Mouse (Mus musculus): ENCODE measurements around the gene Cux2. TPM values are rescaled to one million over a fixed set of nuclear protein-coding genes. Genes with fewer than 3 reads are reported as not detected.

The Cux2 gene
- polyA plus RNA-seq, 1 experiment from 2014 or later: 3.6 TPM

DNA sequence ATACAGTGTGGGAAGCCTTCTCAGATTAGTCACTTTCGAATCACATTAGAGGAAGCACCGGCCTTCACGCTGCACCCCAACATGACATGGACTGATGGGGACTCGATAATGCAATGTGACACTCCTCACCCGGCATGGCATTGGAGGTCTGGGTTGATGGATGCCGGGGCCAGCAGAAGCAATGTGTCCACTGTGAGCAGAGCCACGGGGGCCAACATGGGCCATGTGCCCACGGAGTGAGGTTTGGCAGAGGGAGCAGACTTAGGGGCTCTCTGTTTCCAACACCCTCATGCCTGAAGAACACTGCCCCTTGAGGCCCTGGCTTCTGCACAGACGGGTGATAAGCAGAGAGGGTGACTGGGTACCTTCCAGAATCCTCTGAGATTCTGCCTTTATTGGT, 91.4 kb downstream of the Cux2 start:
- no peak overlapping the region for H3K9ac ChIP-seq
- no peak overlapping the region for H3K4me3 ChIP-seq
- H3K4me1 ChIP-seq: peaks cover 36% of the 10 kb centered on the region
- ATAC-seq (ENCODE audit: borderline replicate concordance, extremely low read depth, low FRiP score, low TSS enrichment): no peak
- no peaks in the 10 kb centered on the region for H3K9me3 ChIP-seq
- no peaks in the 10 kb centered on the region for H3K36me3 ChIP-seq
- WGBS: 47% methylated on average over 9 of the region's 9 CpGs
- no peaks in the 10 kb centered on the region; the same call in 1 of the 2 replicates for H3K27me3 ChIP-seq
- no peak overlapping the region for H3K4me2 ChIP-seq
- no peak overlapping the region for H3K27ac ChIP-seq

DNA sequence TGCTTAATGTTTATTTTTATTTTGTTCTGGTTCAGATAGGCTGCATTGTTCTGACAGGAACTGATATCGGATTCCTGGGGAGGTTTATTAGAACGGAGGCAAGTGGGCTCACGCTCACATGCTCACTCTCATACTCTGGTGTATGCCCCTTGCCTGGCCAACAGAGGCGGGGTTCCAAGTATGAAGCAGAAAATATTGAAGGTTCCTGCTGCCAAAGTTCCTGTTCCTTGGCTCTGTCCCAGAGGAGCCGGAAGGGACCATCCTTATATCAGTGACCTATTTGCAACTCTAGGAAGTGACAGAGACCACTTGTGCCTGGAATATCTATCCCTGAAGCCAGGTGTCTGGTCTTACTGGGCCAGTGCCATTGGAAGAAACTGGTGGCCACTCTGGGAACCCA, 94.1 kb downstream of the Cux2 start:
- H3K4me2 ChIP-seq: no peak overlapping the region
- H3K27me3 ChIP-seq: no peaks in the 10 kb centered on the region; the same call in 1 of the 2 replicates
- no peak overlapping the region for H3K27ac ChIP-seq
- H3K9ac ChIP-seq: no peak overlapping the region
- no peaks in the 10 kb centered on the region for H3K36me3 ChIP-seq
- WGBS: 42% methylated on average over 5 of the region's 5 CpGs
- H3K9me3 ChIP-seq: no peaks in the 10 kb centered on the region
- no peak overlapping the region for H3K4me3 ChIP-seq
- no peak for ATAC-seq (ENCODE audit: borderline replicate concordance, extremely low read depth, low FRiP score, low TSS enrichment)
- peaks cover 39% of the 10 kb centered on the region for H3K4me1 ChIP-seq

DNA sequence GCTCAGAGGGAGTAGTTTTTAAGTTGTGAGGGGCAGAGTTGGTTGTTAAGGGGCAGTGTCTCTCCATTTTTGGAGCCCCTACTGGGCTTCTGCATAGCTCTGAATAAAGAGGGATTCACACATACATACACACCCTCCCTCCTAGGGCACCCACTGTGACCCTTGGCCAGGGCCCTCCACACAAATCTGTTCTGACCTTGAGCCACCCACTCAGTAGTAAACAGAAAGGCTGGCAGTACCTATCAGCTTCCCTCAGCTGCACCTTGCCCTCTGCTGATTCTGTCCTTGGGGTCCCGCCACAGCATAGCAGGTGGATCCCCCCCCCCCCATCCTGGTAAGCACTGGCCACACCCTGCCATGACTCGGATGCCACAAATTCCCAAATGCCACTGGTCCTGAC, 99.7 kb downstream of the Cux2 start:
- Histone ChIP-seq H3K27me3 (peaks cover 30% of the 10 kb centered on the region), H3K36me3 (no peaks in the 10 kb centered on the region), H3K9ac (no peak overlapping the region), H3K4me2 (no peak overlapping the region), H3K27ac (no peak overlapping the region), H3K9me3 (no peaks in the 10 kb centered on the region), H3K4me3 (no peak overlapping the region), H3K4me1 (peaks cover 26% of the 10 kb centered on the region)
- ATAC-seq (ENCODE audit: borderline replicate concordance, extremely low read depth, low FRiP score, low TSS enrichment): no peak
- 54% methylated on average over 2 of the region's 2 CpGs for WGBS

DNA sequence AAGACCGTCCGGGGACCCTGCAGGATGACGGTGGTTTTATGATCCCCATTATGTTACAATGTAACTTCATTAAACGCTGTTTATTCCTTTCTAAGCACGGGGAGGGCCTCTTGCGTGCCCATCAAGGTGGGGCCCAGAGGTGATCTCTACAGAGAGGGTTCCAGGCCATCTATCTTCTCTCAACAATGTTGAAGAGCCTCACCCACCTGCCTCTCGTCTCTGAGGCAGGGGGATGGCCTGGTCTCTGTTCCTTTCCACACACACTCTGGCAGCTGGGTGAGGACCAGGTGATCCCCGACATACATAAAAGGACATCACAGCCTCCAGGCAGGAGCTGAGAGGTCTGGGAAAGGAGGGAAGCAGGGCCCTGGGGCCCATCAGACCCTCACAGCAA, 100.9 kb downstream of the Cux2 start:
- H3K4me1 ChIP-seq: peaks cover 26% of the 10 kb centered on the region
- no peaks in the 10 kb centered on the region for H3K9me3 ChIP-seq
- no peak overlapping the region for H3K27ac ChIP-seq
- no peak for ATAC-seq (ENCODE audit: borderline replicate concordance, extremely low read depth, low FRiP score, low TSS enrichment)
- H3K4me3 ChIP-seq: no peak overlapping the region
- 24% methylated on average over 8 of the region's 8 CpGs for WGBS
- peaks cover 30% of the 10 kb centered on the region for H3K27me3 ChIP-seq
- peak overlapping the region; percentile 66 for H3K4me2 ChIP-seq
- H3K36me3 ChIP-seq: no peaks in the 10 kb centered on the region
- no peak overlapping the region for H3K9ac ChIP-seq

DNA sequence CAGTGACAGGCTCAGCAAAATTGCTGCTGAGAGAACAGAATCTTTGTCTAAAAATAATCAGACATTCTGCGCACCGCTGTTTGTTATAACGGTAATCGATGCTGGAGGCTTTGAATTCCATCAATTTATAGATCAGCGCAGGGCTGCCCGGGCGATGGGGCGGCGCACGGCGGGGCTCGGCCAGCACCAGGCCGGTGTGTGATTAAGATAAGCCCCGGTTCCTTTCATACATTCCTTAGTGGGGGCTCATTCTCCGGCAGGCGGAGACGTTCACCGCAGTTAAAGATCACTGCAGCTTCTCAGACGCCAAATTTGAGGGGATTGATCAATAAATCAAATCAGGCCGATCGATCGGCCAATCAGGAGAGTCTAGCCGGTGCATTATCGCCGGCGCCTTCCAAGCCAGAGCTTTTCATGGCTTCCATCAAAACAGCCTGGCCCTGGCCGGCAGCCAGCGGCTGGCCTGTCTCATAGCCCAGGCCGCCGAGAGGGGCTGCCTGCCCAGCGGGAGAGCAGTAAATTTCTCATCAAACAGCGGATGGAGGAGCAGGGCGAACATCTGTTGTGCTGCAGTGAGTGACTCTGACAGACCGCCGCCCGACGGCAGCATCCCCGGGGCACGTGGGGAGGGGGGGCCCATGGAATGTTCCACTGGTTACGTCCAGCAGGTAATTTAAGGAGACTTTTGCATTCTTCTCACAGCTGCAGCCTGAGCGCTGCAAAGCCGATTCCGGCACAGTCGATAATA, 101.4 kb downstream of the Cux2 start:
- 3% methylated on average over 44 of the region's 44 CpGs for WGBS
- peak; percentile 66; the same call in 1 of the 2 replicates for ATAC-seq (ENCODE audit: borderline replicate concordance, extremely low read depth, low FRiP score, low TSS enrichment)
- Histone ChIP-seq H3K4me1 (peaks cover 24% of the 10 kb centered on the region), H3K27ac (no peak overlapping the region), H3K36me3 (no peaks in the 10 kb centered on the region), H3K9me3 (no peaks in the 10 kb centered on the region), H3K4me3 (peak overlapping the region; percentile 26), H3K9ac (no peak overlapping the region; the same call in 1 of the 2 replicates), H3K27me3 (peaks cover 30% of the 10 kb centered on the region), H3K4me2 (peak overlapping the region; percentile 66)

DNA sequence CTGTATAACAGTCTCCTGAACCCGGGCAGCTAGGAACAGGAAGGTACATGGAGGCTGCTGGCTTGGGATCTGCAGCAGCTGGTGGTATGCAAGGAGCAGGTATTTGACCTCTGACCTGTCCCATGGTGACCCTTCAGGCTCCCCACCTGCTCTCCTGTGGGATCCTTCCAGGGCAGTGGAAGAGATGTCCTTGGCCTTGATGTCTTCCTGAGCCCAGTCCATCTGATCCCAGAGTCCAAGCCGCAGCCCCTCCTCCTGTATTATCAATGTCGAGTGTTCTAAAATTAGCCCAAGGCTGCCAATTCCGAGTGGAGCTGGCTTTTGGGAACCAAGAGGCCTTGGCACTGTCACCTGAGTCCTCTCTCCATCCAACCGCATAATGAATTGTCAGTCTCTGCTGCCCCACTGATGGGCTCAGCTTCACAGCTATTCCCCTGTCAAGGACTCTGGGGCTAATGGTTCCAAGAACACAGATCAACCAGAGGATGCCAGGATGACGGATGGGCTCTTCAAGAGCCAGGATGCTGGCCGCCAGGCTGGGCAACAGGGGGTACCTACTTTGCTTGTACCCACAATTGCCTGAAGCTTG, 103.2 kb downstream of the Cux2 start:
- no peaks in the 10 kb centered on the region for H3K9me3 ChIP-seq
- no peak overlapping the region for H3K4me3 ChIP-seq
- H3K4me1 ChIP-seq: peaks cover 18% of the 10 kb centered on the region
- no peak overlapping the region for H3K9ac ChIP-seq
- H3K27me3 ChIP-seq: peaks cover 30% of the 10 kb centered on the region
- WGBS: 66% methylated on average over 7 of the region's 7 CpGs
- no peak overlapping the region for H3K27ac ChIP-seq
- no peak overlapping the region for H3K4me2 ChIP-seq
- no peak for ATAC-seq (ENCODE audit: borderline replicate concordance, extremely low read depth, low FRiP score, low TSS enrichment)
- no peaks in the 10 kb centered on the region for H3K36me3 ChIP-seq

DNA sequence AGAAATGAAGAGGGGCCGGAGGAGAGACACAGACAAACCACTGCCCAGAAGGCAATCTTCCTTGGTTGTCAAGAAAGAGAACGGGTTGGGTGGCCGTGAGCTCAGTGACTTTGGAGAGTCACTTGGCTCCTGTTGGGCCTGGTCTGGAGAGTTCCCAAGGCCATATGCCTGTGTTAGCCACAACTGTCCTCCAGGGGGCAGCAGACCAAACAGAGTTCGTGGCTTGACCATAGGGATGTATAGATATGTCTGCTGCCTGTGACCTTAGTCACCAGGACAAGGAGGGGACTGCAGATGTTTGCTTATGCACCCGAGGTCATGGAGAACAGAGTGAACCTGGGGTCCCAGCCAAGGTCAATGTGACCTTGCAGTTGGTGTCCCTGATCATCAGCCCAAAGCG, 104.1 kb downstream of the Cux2 start:
- ATAC-seq (ENCODE audit: borderline replicate concordance, extremely low read depth, low FRiP score, low TSS enrichment): no peak

DNA sequence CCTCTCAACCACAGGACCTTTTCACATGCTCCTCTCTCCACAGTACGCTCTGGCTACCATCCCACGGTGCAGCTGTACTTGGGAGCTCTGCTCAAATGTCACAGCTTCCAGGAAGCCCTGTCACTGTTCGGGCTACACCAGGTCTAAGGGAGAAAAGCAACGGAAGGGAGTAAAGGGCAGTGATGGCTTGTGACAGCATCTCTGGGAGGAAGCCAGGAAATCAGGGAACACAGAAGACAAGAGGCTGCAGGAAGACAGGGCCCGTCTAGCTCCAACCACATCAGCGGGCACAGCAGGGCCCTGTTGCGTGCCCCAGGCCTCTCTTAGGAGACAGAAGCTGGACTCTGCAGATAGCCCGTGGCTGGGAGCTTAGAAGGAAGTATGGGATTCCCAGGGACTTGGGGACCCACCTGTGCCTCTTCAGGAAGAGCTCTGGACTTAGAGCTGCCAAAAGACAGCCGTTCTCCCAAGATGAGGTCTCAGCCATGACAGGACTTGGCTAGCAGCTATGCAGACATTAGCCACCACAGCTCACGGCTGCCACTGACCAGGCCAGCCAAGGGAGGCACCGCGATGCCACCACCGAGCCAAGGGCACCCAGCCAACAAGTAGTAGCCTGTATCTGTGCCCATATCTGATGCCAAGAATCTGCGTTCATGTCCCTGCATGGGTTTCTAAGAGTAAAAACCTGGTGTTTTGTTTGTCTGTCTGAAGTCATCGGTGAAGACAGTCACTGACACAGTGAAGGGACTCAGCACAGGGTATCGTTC, 105.7 kb downstream of the Cux2 start:
- Histone ChIP-seq H3K27me3 (peaks cover 25% of the 10 kb centered on the region), H3K4me3 (no peak overlapping the region), H3K27ac (no peak overlapping the region), H3K9ac (no peak overlapping the region), H3K9me3 (no peaks in the 10 kb centered on the region), H3K4me1 (peaks cover 16% of the 10 kb centered on the region), H3K4me2 (no peak overlapping the region), H3K36me3 (no peaks in the 10 kb centered on the region)
- WGBS: 85% methylated on average over 16 of the region's 16 CpGs
- ATAC-seq (ENCODE audit: borderline replicate concordance, extremely low read depth, low FRiP score, low TSS enrichment): no peak

More for the DNA sequence above, 104.1 kb downstream of the Cux2 start:
- 44% methylated on average over 6 of the region's 6 CpGs for WGBS
- H3K27me3 ChIP-seq: peaks cover 30% of the 10 kb centered on the region
- H3K9me3 ChIP-seq: no peaks in the 10 kb centered on the region
- H3K4me1 ChIP-seq: peaks cover 18% of the 10 kb centered on the region
- no peak overlapping the region for H3K27ac ChIP-seq
- H3K36me3 ChIP-seq: no peaks in the 10 kb centered on the region
- no peak overlapping the region for H3K9ac ChIP-seq
- H3K4me3 ChIP-seq: no peak overlapping the region
- no peak overlapping the region for H3K4me2 ChIP-seq

DNA sequence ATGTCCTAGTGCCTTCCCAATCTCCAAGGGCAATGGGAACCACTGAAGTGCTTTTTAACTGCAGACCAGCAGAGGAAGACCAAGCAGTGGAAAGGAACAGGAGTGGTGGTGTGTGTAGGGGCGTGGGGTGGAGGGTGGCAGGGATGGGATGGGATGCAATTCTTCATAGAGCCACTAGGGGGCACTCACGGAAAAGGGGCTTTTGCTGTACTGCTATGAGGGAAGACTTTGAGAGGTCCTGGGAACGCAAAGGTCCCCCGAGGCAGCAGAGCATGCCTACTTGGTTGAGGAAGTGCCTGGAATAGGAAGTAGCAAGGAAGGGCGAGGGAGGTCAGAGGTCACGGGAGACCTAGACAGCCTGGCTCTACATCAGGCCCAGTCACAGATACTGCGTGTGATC, 106.4 kb downstream of the Cux2 start:
- 46% methylated on average over 7 of the region's 7 CpGs for WGBS
- H3K4me2 ChIP-seq: no peak overlapping the region
- no peak overlapping the region for H3K27ac ChIP-seq
- no peaks in the 10 kb centered on the region for H3K9me3 ChIP-seq
- H3K27me3 ChIP-seq: peaks cover 19% of the 10 kb centered on the region
- peak; percentile 3; the same call in 1 of the 2 replicates for ATAC-seq (ENCODE audit: borderline replicate concordance, extremely low read depth, low FRiP score, low TSS enrichment)
- H3K9ac ChIP-seq: no peak overlapping the region
- peaks cover 8% of the 10 kb centered on the region for H3K4me1 ChIP-seq
- no peak overlapping the region for H3K4me3 ChIP-seq
- H3K36me3 ChIP-seq: no peaks in the 10 kb centered on the region

DNA sequence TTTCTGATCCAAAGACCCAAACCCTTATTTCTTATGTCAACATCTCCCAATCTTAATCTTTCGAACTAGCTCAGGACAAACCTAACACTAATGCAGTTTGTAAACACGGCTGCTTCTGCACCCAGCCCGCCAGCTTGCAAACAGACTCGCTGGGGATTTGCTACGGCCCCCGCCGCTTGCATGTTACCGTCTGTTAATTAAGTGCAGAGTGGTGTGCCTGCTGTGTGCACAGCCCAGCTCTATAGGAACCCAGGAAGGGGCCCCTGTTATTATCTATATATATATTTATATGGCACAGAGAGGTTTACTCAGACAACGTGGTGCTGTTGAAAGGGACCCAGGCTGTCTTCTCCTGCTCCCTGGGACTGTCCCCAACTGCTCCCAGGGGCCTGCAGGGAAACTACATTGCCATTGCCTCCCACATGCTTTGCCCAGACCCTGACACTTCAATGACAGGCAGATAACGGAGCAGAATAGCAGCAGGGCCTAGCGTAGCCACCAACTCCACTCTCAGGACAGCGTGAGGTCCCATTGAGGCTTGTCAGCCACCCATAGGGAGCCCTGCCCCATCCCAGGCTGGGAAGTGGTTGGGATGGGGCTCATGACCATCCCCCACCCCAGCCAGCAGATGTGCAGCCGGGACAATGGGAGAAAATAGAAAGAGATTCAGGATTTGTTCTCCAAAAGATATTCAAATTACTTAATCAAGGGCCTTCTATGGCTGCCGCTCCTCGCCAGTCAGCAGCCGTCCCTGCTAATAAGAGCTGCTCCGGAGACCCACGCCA, 111.6 kb downstream of the Cux2 start:
- no peak overlapping the region for H3K4me2 ChIP-seq
- no peak overlapping the region for H3K27ac ChIP-seq
- no peaks in the 10 kb centered on the region for H3K36me3 ChIP-seq
- WGBS: 46% methylated on average over 18 of the region's 18 CpGs
- H3K4me1 ChIP-seq: no peaks in the 10 kb centered on the region
- H3K4me3 ChIP-seq: no peak overlapping the region
- no peaks in the 10 kb centered on the region for H3K9me3 ChIP-seq
- no peak for ATAC-seq (ENCODE audit: borderline replicate concordance, extremely low read depth, low FRiP score, low TSS enrichment)
- peaks cover 10% of the 10 kb centered on the region for H3K27me3 ChIP-seq
- no peak overlapping the region for H3K9ac ChIP-seq

DNA sequence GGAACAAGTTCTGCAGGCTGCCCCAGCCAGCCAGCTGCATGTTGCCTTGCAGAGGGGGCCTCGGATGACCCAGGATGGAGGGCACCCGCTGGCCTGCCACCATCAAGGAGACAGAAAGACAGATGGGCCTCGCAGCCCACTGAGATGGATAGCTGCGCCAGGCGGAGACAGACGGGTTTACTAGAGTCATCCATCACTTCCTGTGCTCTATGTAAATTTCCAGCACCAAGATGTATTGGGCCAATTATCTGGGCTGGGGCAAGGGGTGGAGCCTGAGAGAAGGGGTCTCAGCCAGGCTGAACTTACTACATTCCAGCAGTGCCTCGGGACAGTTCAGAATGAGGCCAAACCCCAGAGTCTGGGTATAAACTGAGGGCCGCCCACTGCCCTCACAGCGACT, 119.6 kb downstream of the Cux2 start:
- Histone ChIP-seq H3K27ac (no peak overlapping the region), H3K4me2 (no peak overlapping the region), H3K36me3 (no peaks in the 10 kb centered on the region), H3K27me3 (peaks cover 19% of the 10 kb centered on the region), H3K4me3 (no peak overlapping the region), H3K4me1 (peaks cover 16% of the 10 kb centered on the region), H3K9ac (no peak overlapping the region), H3K9me3 (no peaks in the 10 kb centered on the region)
- no peak for ATAC-seq (ENCODE audit: borderline replicate concordance, extremely low read depth, low FRiP score, low TSS enrichment)
- 10% methylated on average over 9 of the region's 9 CpGs for WGBS

Data from lung, embryonic 15.5 days (tissue).